Mouse (Mus musculus) cerebellum, postnatal 14 days (tissue): ENCODE results near the gene Ctla4.

ENCODE experiments used
- DNase-seq, 2 experiments: peaks; one replicate each; pipeline ENCODE4 v3.0.0; 2021; ENCODE audit warnings: mixed read lengths in 2 of 2

The Ctla4 gene

DNA sequence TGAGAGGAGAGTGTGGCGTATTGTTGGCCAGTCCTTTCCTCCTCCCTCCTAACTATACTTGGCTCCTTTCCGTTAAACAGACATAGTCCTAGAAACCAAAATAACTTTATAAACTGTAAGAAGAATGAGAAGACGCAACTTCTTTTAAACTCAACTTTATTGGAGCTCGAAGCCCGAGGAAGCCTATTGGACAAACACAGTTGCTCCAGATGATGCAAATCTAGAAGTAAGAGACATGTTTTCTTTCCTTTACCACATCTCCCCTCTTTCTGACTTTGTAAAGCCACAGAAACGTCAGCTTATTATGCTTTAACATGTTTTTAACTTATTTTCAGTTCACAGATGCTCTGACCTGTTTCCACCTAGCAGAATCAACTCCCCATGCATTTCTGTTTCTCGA lies at the start of gene Ctla4:
TSS of gene Ctla4 (plus strand) at position 20 of the 400 bp plus-strand sequence.
- no peak for DNase-seq

DNA sequence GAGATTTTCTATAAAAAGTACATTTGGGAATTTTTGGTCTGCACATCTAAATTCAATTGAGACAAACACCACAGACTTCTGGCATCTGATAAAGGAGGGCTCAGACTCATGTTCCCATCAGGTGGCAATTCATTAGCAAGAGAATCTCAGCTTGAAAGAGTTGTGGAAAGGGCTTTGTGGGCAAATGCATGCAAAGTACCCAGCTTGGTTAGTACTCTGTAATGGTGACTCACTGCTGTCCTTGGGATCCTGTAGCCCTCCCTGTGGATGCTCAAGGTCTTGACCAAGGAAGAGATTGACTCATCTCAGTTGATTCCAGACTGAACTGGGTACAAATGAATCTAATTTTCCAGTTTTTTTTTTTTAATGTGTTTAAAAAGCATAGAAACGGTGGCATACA lies 47.6 kb upstream of the Ctla4 start:
- DNase-seq, result no peak

DNA sequence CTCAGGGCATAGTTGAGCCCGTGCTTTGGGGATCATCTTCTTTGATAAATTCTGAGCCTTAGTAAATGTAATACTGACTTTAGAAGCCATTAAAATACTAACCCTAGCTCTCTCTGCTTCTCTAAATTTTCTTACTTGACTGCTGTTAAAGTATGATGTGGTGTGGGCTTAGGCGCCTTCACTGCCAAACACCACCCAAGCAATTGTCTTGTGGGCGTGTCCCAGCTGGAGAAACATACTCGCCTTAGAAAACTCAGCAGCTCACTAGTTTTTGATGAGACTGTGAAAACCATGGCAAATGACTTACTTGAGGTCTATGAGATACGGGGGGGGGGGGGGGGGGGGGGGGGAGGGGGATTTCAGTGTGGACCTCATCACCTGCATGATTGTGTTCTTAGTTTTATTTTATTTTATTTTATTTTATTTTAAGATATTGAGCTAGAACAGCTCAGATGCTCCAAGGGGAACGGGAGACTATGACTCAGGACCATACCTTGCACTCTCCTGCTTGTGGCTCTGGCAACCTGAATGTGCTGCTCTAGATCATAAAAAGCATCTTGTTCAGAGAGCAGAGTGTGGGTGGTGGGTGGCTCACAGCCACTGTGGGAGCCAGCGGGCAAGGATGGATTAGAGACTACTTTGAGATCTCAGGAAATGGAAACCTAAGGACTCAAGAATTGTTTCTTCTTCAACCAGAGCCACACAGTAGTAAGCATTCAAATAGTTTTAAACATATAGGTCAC lies 41.3 kb upstream of the Ctla4 start:
- DNase-seq, result no peak

- no peak for DNase-seq
Observed at GRCm38 (mm10) chr1:60846616-60847275, 40.1 kb upstream of the Ctla4 start.

- DNase-seq, result no peak
Observed at GRCm38 (mm10) chr1:60849112-60849511, 37.7 kb upstream of the Ctla4 start.

DNA sequence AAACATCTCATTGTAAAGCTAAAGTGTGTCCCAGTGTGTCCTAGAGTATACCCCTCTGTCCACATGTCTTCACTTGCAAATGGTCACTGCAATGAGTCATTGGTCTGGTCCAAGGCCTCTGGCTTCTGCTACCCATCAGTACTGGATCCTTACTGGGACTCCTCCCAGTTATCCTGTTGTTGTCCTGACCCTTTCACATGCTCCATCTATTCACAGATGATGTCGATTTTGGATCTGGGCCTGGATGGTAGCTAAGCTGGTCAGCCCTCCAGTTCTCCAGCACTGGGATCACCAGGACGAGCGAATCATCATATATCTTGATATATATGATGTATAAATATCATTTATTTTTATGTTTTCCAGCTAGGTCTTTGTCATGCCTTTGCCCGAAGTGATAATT lies 37.0 kb upstream of the Ctla4 start:
- no peak for DNase-seq

- DNase-seq, result no peak
Observed at GRCm38 (mm10) chr1:60851041-60851781, 35.6 kb upstream of the Ctla4 start.

DNA sequence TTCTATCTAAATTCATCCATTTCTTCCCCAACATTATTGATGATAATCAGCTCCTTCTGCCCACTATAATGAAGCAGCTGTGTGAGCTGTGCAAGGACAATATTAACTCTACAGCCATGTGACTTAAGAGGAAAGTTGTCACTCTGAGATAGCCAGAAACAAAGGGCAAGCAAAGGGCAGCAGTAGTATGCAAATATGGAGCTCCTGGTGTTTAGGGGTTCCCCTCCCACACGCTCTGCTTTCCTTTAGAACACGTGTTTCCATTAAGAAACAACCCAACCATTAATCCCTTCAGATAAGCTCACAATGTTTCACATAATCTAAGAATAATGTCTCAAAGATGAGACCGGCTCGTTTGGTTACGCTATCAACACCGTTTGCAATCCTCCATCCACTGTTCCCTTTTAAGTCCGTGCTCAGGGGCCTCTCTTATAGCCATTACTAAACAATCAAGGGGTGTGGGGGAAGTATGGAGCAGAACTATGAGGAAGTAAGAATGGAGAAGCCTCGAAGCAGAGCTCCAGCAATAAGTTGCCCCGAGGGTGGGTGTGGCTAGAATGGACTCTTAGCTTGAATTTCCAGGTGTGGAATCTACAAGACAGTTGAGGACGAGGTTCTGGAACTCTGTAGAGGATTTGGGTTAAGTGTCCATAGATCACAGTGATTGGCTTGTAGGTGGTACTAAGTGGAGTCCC lies 34.6 kb upstream of the Ctla4 start:
- DNase-seq, result no peak

GRCm38 (mm10) chr1:60852770-60853147 lies 34.0 kb upstream of the Ctla4 start:
- DNase-seq, result no peak

- no peak for DNase-seq
Observed at GRCm38 (mm10) chr1:60853330-60853956, 33.4 kb upstream of the Ctla4 start.

GRCm38 (mm10) chr1:60853991-60854390 lies 32.8 kb upstream of the Ctla4 start:
- DNase-seq, result no peak

- no peak for DNase-seq
Observed at GRCm38 (mm10) chr1:60857351-60858220, 29.2 kb upstream of the Ctla4 start.

DNA sequence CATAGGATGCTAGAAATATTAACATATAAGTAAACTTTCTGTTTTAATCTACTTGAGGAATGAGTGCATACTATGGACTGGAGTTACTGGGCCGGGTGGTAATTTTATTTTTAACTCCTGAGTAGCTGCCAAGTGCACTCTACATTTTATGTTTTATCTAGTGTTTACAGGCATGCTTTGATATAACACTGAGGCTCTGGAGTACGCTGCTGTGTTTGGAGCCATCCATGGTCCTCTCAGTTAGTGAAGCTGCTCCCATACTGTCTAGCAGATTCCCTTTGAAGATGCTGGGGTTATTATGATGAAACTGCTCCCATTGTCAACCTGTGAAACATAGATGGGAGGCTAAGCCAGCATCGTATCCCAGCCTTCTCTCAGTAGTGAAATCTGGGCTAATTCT lies 27.6 kb upstream of the Ctla4 start:
- no peak for DNase-seq

GRCm38 (mm10) chr1:60859842-60860241 lies 27.0 kb upstream of the Ctla4 start:
- DNase-seq, result no peak

DNA sequence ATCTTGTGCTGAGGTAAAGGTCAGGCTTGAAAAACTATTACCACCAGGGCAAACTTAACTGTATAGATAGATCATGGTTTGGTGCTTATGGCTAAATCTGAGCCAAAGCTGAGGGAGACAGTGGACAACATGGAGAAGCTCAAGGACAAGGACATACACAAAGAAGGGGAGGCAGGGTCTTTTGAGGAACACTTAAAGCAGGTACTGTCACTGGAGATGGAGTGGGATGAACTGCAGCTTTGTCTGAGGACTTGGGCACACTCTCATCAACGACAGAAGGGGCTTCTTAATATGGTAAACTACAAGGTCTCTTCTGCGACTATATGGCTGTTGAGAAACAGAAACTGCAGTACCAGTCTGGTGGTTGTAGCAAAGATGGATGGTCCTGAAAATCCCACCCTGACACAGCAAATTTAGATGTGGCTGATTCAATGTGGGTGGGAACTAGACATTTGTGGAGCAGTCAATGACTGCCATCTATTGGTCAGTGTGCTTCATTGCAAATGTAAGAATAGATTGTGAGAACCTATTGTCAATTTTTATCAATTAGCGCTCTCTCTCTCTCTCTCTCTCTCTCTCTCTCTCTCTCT lies 26.3 kb upstream of the Ctla4 start:
- peak; percentile 45 to 64 for DNase-seq

DNA sequence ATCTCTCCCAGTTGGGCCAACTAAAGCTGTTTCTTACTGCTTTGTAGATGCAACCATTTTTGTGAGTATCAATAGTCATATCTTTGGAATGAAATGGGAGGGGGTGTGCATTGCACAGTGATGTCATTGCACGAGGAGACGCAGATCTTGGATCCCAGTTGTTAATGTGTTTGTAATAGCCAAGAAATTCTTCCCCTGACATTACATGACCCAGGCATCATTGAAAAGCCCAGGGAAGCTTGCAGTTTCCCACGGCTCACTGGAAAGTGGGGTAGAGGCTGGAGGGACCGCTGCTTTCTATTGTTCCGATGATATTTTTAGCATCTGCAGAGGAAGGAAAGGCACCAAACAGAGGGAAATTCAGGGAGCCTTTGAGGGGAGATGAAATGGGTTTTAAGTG lies 25.8 kb upstream of the Ctla4 start:
- peak; percentile 23 to 54 for DNase-seq

- peak in 1 of 2 experiments; percentile 27 for DNase-seq
Observed at GRCm38 (mm10) chr1:60861431-60861830, 25.4 kb upstream of the Ctla4 start.

DNA sequence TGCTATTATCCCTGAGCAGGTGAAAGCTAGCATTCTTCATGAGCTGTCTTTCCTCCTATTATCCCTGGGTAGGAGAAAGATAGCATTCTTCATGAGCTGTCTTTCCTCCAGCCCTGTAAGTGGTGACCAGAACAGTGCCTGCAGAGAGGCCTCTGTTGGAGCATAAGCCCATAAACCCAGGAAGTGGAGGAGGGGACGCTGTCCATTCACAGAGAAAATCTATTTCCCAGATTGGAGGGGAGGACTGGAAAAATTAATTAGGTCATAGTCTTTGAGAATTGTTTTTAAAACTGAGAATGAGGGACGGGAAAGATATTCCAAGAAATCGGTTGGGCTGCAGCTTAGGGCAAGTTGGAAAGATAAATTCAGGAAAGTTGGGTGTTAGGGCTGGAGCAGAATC lies 24.3 kb upstream of the Ctla4 start:
- no peak for DNase-seq

- no peak for DNase-seq
Observed at GRCm38 (mm10) chr1:60862951-60863461, 23.8 kb upstream of the Ctla4 start.

DNA sequence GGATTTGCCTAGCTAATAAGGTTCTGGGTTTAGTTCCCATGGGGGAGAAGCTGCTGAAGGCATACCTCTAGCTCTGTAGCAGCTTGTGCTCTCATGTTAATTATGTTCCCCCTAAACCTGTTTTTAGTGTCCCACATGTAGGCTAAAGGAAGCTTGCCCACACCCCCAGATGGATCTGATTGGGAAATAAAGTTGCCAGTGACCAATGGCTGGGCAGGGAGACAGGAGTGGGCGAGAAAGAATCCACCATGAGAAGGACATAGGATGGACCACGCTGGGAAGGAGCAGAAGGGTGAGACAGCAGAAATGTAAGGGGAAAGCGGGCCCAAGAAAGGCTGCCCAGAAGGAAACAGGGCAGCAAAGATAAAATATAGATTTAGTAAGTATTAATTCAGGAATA lies 23.1 kb upstream of the Ctla4 start:
- no peak for DNase-seq

- no peak for DNase-seq
Observed at GRCm38 (mm10) chr1:60865167-60865566, 21.6 kb upstream of the Ctla4 start.
